Mouse (Mus musculus): ENCODE measurements around the gene Dnmt3l. TPM values are rescaled to one million over a fixed set of nuclear protein-coding genes. Genes with fewer than 3 reads are reported as not detected.

Gene Dnmt3l
- 0.14 TPM in 1 of 2 replicates, not detected in the other for polyA plus RNA-seq (2012; ENCODE audit: low replicate concordance)

DNA sequence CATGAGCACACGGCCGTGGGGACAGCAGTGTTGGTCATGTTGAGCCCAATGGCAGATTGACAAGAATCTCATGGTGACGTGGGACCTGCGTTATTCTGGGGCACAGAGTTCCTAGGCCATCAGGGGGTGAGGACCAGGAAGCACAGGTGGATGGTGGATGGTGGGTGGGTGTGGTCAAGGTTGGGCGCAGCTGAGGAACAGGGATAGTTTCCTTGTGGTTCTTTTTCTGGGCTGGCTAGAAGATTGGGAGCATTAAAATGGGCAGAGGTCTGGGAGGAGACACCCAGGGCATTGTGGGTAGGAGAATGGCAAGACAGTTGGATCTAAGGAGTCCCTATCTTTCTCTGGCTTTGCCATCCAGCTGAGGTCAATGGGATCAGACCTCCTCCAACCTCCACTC lies at the start of gene Dnmt3l:
Dnmt3l (plus strand) TSS at position 301 of the 400 bp plus-strand sequence.

DNA sequence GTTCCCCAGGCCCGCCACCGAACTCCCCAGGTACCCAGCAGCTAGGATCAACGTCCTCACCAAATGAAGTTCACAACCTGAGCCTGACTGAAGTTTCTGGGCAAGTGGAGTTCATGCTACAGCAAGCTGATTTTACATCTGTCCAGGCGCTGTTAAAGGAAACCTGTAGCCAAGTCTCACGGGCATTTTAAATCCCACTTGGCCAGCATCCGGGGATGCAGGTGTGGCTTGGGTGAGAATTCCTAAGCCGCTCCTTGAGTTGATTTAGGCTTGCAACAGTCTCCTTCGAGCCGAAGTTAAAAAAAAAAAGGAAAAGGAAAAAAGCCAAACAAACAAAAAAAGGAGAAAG lies 31.8 kb upstream of the Dnmt3l start, which contains the start of gene Pfkl:
Pfkl (minus strand) TSS at position 139 of the 349 bp plus-strand sequence.

GRCm38 (mm10) chr10:78043406-78043836 lies 1.7 kb downstream of the Dnmt3l start, which contains the start of gene Aire:
Aire (minus strand) TSS chr10:78043610.

DNA sequence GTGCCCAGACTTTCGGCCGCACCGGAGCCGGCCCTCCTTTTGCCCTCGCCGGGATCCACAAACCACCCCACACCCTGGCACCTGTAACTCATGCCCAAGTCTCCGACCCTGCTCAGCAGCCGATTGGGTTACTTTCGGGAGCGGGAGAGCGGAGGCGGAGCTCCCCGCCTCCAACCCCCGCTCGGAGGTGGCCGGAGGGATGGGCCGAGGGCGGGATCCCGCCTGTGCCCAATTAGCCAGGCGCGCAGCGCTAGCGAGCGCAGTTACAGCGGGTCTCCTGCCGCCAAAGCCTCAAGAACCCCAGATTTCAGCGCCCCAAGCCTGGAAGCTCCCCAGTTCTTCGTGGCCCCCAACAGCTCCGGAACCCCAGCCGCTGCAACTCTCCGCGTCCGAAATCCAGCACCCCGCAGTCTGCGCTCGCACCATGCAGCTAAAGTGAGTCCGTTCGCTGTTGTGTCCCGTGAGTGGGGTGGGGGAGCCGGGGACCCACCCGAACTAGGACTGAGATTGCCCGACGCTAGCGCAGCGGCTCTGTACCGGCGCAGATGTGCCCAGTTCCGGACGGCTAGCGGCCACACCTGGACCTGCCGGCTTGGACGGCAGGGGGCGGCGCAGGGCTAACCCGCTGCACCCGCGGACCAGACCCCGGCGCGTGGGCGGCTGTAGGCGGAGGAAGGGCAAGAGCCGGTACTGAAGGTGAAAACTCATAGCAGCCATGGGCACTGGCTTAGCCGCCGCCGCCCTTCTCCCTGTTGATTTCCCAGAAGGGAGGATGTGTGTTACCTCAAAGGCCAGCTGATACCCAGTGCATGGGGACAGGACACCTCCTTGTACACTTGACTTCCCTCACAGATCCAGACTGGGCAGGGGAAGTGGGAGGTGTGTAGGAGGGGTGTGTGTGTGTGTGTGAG lies 27.6 kb downstream of the Dnmt3l start, which contains the start of gene Icosl:
Icosl (plus strand) TSS at position 202 of the 911 bp plus-strand sequence.

Other genes with a start within 250 kb of the Dnmt3l start
- not detected in 2 replicates for gene Gm9639, start 246.9 kb upstream of the Dnmt3l start, polyA plus RNA-seq (2012; ENCODE audit: low replicate concordance)
- not detected in 2 replicates for gene Gm19668, start 242.8 kb upstream of the Dnmt3l start, polyA plus RNA-seq (2012; ENCODE audit: low replicate concordance)
- not detected in 2 replicates for gene Gm9507, start 230.1 kb upstream of the Dnmt3l start, polyA plus RNA-seq (2012; ENCODE audit: low replicate concordance)
- gene Gm2696, start 227.3 kb upstream of the Dnmt3l start, polyA plus RNA-seq (2012; ENCODE audit: low replicate concordance): not detected in 2 replicates
- gene Krtap10-4, start 214.9 kb upstream of the Dnmt3l start, polyA plus RNA-seq (2012; ENCODE audit: low replicate concordance): not detected in 2 replicates
- not detected in 2 replicates for gene Krtap10-10, start 206.0 kb upstream of the Dnmt3l start, polyA plus RNA-seq (2012; ENCODE audit: low replicate concordance)
- not detected in 2 replicates for gene Gm36176, start 195.1 kb upstream of the Dnmt3l start, polyA plus RNA-seq (2012; ENCODE audit: low replicate concordance)
- not detected in 2 replicates for gene Gm10318, start 189.1 kb upstream of the Dnmt3l start, polyA plus RNA-seq (2012; ENCODE audit: low replicate concordance)
- gene Gm3285, start 180.0 kb upstream of the Dnmt3l start, polyA plus RNA-seq (2012; ENCODE audit: low replicate concordance): not detected in 2 replicates
- gene Lrrc3, start 139.4 kb upstream of the Dnmt3l start, polyA plus RNA-seq (2012; ENCODE audit: low replicate concordance): 0.09 and 0.15 TPM in 2 replicates
- 2.6 and 5.5 TPM in 2 replicates for gene Trpm2, start 71.4 kb upstream of the Dnmt3l start, polyA plus RNA-seq (2012; ENCODE audit: low replicate concordance)
- gene 1810043G02Rik, start 63.4 kb upstream of the Dnmt3l start, polyA plus RNA-seq (2012; ENCODE audit: low replicate concordance): 16.9 and 22.6 TPM in 2 replicates
- 84.1 and 114 TPM in 2 replicates for gene Pfkl, start 31.9 kb upstream of the Dnmt3l start, polyA plus RNA-seq (2012; ENCODE audit: low replicate concordance)
- gene Aire, start 1.7 kb downstream of the Dnmt3l start, polyA plus RNA-seq (2012; ENCODE audit: low replicate concordance): 1.5 and 1.6 TPM in 2 replicates
- 2.5 and 30.0 TPM in 2 replicates for gene Icosl, start 27.4 kb downstream of the Dnmt3l start, polyA plus RNA-seq (2012; ENCODE audit: low replicate concordance)
- 50.2 and 67.1 TPM in 2 replicates for gene D10Jhu81e, start 127.8 kb downstream of the Dnmt3l start, polyA plus RNA-seq (2012; ENCODE audit: low replicate concordance)
- gene Pwp2, start 143.2 kb downstream of the Dnmt3l start, polyA plus RNA-seq (2012; ENCODE audit: low replicate concordance): 7.0 and 12.9 TPM in 2 replicates
- 91.7 and 130 TPM in 2 replicates for gene Trappc10, start 202.7 kb downstream of the Dnmt3l start, polyA plus RNA-seq (2012; ENCODE audit: low replicate concordance)